17 mouse cellular contexts compared by ENCODE assay signal in the genomic region with DNA sequence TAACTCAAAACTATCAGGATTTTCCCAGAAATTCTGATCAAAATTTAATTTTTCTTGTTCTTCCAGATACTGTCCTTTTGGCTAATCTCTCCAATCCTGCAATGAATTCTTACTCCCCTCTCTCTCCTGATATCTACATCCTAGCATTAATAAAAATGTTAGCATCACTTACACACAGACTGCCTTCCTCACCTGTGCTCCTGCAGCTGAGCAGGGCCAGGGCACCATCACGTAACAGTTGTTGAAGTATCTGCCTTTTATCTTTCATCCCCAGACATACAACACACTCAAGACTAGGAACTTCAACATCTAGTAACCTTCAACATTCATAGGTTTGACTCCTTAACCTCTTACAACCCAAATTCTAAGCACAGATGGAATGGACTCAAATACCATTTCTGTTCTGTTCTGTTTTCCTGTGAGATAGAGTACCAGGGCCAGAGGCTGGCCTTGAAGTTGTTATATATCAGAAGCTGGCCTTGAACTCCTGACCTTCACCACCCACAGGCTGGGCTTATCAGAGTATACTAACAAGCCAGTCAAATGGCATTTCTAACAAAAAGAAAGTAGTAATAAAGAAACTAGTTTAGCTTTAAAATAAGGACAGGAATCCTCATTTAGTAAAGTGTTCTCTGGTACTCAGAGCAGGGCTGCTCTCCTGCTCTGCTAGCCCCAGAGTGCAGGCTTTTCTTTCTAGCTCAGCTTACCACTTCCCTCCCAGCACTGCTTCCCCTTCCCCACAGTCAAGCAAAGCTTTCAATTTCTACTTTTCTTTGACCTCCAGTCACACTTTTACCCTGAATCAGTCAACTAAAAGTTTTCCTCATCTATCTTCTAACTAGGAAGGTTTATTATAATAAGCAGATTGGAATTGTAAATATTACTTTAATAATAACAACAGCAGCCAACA. TPM values are rescaled to one million over a fixed set of nuclear protein-coding genes. Genes with fewer than 3 reads are reported as not detected.
A peak's percentile ranks its signal among the peaks of the same experiment; 100 is the strongest.
DNase-seq lines count a peak whose midpoint lies in the region; ATAC-seq and TF ChIP-seq lines count a peak whose summit lies in the region.
"Had no signal": no experiment of that assay in that cellular context is flagged by ENCODE, and none has a peak within 500 bp of the region (broad histone marks: within the 10 kb centered on the region; RNA-seq: fewer than 3 reads in every experiment).

No protein-coding gene starts in this region.

- H3K4me3 ChIP-seq in G1E (ENCODE audit: low read depth, low read length), result no peak overlapping the region; the same call in 1 of the 2 replicates
- H3K4me3 ChIP-seq in liver, postnatal 0 days (ENCODE audit: low read depth, low read length), result no peak overlapping the region
- no peak overlapping the region for H3K4me3 ChIP-seq in hindbrain, postnatal 0 days (ENCODE audit: low read length)
- H3K4me3 ChIP-seq in heart, adult 2 months, result no peak overlapping the region
- H3K4me3 ChIP-seq: heart, embryonic 12.5 days; hindbrain, embryonic 12.5 days had no signal

- peaks cover 4% of the 10 kb centered on the region for H3K36me3 ChIP-seq in G1E (replicated peaks)
- H3K36me3 ChIP-seq in liver, postnatal 0 days (replicated peaks; ENCODE audit: insufficient read depth, low read length), result no peaks in the 10 kb centered on the region
- no peaks in the 10 kb centered on the region for H3K36me3 ChIP-seq in hindbrain, postnatal 0 days (ENCODE audit: insufficient read depth, low read length)
- peaks cover 7% of the 10 kb centered on the region for H3K36me3 ChIP-seq in heart, adult 2 months (ENCODE audit: control insufficient read depth, insufficient read depth, low read length)
- H3K36me3 ChIP-seq: heart, embryonic 12.5 days; hindbrain, embryonic 12.5 days had no signal

- TF ChIP-seq EP300 in liver, postnatal 0 days (IDR thresholded peaks at IDR 0.05; ENCODE audit: low read depth), result no peak
- no peak for TF ChIP-seq EP300 in heart, adult 2 months (IDR thresholded peaks at IDR 0.05; ENCODE audit: insufficient read depth, low read depth, low read length)

- DNase-seq in ovary, postnatal 36 days (ENCODE audit: low spot score), result peak; percentile 12
- DNase-seq in ovary, postnatal 14 days (ENCODE audit: low spot score), result no peak
- DNase-seq in G1E (ENCODE audit: low spot score), result peak; percentile 28
- DNase-seq in adrenal gland, postnatal 25 days, result peak; percentile 27
- no peak for DNase-seq in liver, postnatal 0 days
- no peak for DNase-seq in hindbrain, postnatal 0 days (ENCODE audit: low spot score)
- no peak for DNase-seq in heart, adult 2 months
- no peak for DNase-seq in left cerebral cortex, postnatal 14 days (ENCODE audit: low spot score in 2 of 2)
- DNase-seq: cerebellum, adult 2 months; embryo, embryonic 11 days; gastrocnemius, postnatal 10 days; kidney, adult 18-20 months; layer of hippocampus, postnatal 36 days had no signal

- H3K9me3 ChIP-seq in G1E (replicated peaks), result no peaks in the 10 kb centered on the region
- no peaks in the 10 kb centered on the region for H3K9me3 ChIP-seq in liver, postnatal 0 days (ENCODE audit: low read length)
- H3K9me3 ChIP-seq in hindbrain, postnatal 0 days (ENCODE audit: low read length), result no peaks in the 10 kb centered on the region
- H3K9me3 ChIP-seq: heart, embryonic 12.5 days; hindbrain, embryonic 12.5 days had no signal

- TF ChIP-seq POLR2A in heart, adult 2 months (IDR thresholded peaks at IDR 0.05; ENCODE audit: insufficient read depth, low read depth, low read length), result no peak

- peaks cover 6% of the 10 kb centered on the region for H3K79me2 ChIP-seq in heart, adult 2 months (replicated peaks; ENCODE audit: control insufficient read depth, insufficient read depth, low read length)

- no peak for TF ChIP-seq CTCF in G1E (IDR thresholded peaks at IDR 0.05; ENCODE audit: low read depth, low read length)
- no peak for TF ChIP-seq CTCF in liver, postnatal 0 days (IDR thresholded peaks at IDR 0.05; ENCODE audit: low read depth)
- no peak for TF ChIP-seq CTCF in hindbrain, postnatal 0 days (IDR thresholded peaks at IDR 0.05; ENCODE audit: low read depth)
- no peak for TF ChIP-seq CTCF in heart, adult 2 months (IDR thresholded peaks at IDR 0.05)

- H3K27ac ChIP-seq in liver, postnatal 0 days (ENCODE audit: low read depth), result peak overlapping the region; percentile 18; the same call in 1 of the 2 replicates
- no peak overlapping the region for H3K27ac ChIP-seq in hindbrain, postnatal 0 days
- no peak overlapping the region for H3K27ac ChIP-seq in heart, adult 2 months
- H3K27ac ChIP-seq: hindbrain, embryonic 12.5 days had no signal

- intact Hi-C loops in heart, adult 2 months (cut with DNase I), result loop anchor here (10.0 kb wide), 1 partner anchor 247 kb away; a partner anchor contains a TSS
- intact Hi-C loops in left cerebral cortex, postnatal 14 days (cut with DNase I), result no loop called here

- H3K4me2 ChIP-seq in liver, postnatal 0 days (ENCODE audit: low read depth, low read length), result no peak overlapping the region
- H3K4me2 ChIP-seq in hindbrain, postnatal 0 days (ENCODE audit: low read depth, low read length), result no peak overlapping the region
- H3K4me2 ChIP-seq: heart, embryonic 12.5 days; hindbrain, embryonic 12.5 days had no signal

- H3K4me1 ChIP-seq in G1E (ENCODE audit: insufficient read depth, low read depth, low read length), result peaks cover 54% of the 10 kb centered on the region
- H3K4me1 ChIP-seq in liver, postnatal 0 days (ENCODE audit: insufficient read depth), result peaks cover 28% of the 10 kb centered on the region
- peaks cover 15% of the 10 kb centered on the region; the same call in 1 of the 2 replicates for H3K4me1 ChIP-seq in hindbrain, postnatal 0 days (ENCODE audit: insufficient read depth, low read length)
- no peaks in the 10 kb centered on the region; the same call in none of the 2 replicates for H3K4me1 ChIP-seq in heart, adult 2 months (ENCODE audit: control insufficient read depth, insufficient read depth, low read length)

- 54% methylated on average over 1 of the region's 1 CpGs for WGBS in liver, postnatal 0 days (ENCODE audit: insufficient replicate concordance)
- 69% methylated on average over 1 of the region's 1 CpGs for WGBS in hindbrain, postnatal 0 days
- 82% methylated on average over 1 of the region's 1 CpGs for WGBS in heart, adult 2 months

- ATAC-seq in G1E (ENCODE audit: extremely low read depth, insufficient number of reproducible peaks, low FRiP score, poor library complexity, severe bottlenecking), result peak; percentile 61
- no peak for ATAC-seq in liver, postnatal 0 days
- no peak for ATAC-seq in hindbrain, postnatal 0 days
- ATAC-seq: forebrain, embryonic 16.5 days; lung, postnatal 0 days had no signal

- no peak overlapping the region for H3K9ac ChIP-seq in liver, postnatal 0 days (replicated peaks)
- H3K9ac ChIP-seq in hindbrain, postnatal 0 days (replicated peaks; ENCODE audit: low read length), result no peak overlapping the region
- no peak overlapping the region for H3K9ac ChIP-seq in heart, adult 2 months (ENCODE audit: low read depth, low read length)
- H3K9ac ChIP-seq: heart, embryonic 12.5 days; hindbrain, embryonic 12.5 days had no signal

- H3K27me3 ChIP-seq in G1E (ENCODE audit: insufficient read depth, low read length), result no peaks in the 10 kb centered on the region
- no peaks in the 10 kb centered on the region for H3K27me3 ChIP-seq in liver, postnatal 0 days (ENCODE audit: insufficient read depth, low read length)
- no peaks in the 10 kb centered on the region for H3K27me3 ChIP-seq in hindbrain, postnatal 0 days (ENCODE audit: insufficient read depth, low read length)
- H3K27me3 ChIP-seq in heart, adult 2 months (ENCODE audit: control insufficient read depth, insufficient read depth, low read length), result no peaks in the 10 kb centered on the region
- H3K27me3 ChIP-seq: heart, embryonic 12.5 days; hindbrain, embryonic 12.5 days had no signal

RNA-seq across cellular contexts. Expression of a gene that starts 5.0 kb away (rescaled TPM):
- total RNA-seq in G1E (2014; fragmentation: Nextera tagmentation) (133 and 139 TPM in 2 replicates), G1E (2017) (40.3 and 46.1 TPM in 2 replicates)
- 10.9 and 14.8 TPM in 2 replicates for polyA plus RNA-seq in G1E (2012)
- total RNA-seq in adrenal gland, postnatal 25 days (2021), result 66.3 and 82.4 TPM in 2 replicates
- polyA plus RNA-seq in liver, postnatal 0 days (2015; fragmentation: Nextera tagmentation; extraction: Ambion mirVana), result 7.1 and 8.0 TPM in 2 replicates
- total RNA-seq in hindbrain, postnatal 0 days (2014; rRNA removed), result 86.1 and 89.3 TPM in 2 replicates
- 54.1 and 57.3 TPM in 2 replicates for polyA plus RNA-seq in hindbrain, postnatal 0 days (2015; fragmentation: Nextera tagmentation; extraction: Ambion mirVana)
- total RNA-seq in heart, adult 2 months (2021), result 10 to 100 TPM; 26.6 to 27.5 TPM
- polyA plus RNA-seq in heart, adult 2 months (2012; rRNA removed), result 12.6 and 19.0 TPM in 2 replicates
- total RNA-seq in left cerebral cortex, postnatal 14 days (2021), result 100 to 1,000 TPM; 157 to 161 TPM

Comparison
In these comparisons a context has a peak if more than half of its experiments do, and no peak if none do; other contexts are left out.
1. DNase-seq: peak in ovary, postnatal 36 days (single experiment), G1E (single experiment) and adrenal gland, postnatal 25 days (single experiment); none in ovary, postnatal 14 days (single experiment), liver, postnatal 0 days (single experiment), hindbrain, postnatal 0 days (single experiment), heart, adult 2 months (0 of 2) and left cerebral cortex, postnatal 14 days (0 of 2).